Mouse (Mus musculus): ENCODE data around the gene Cygb.
"Not testable (repeated sequence)": the region's sequence is repeated elsewhere in the genome, so short reads cannot be mapped to it uniquely, and the experiment has no call there.

Cygb gene

GRCm38 (mm10) chr11:116674616-116675379 is 20.7 kb upstream of the Cygb start:
- DNase-seq = peak; percentile 93

GRCm38 (mm10) chr11:116673410-116673809 is 19.3 kb upstream of the Cygb start:
- no peak for DNase-seq

GRCm38 (mm10) chr11:116672595-116672994 is 18.5 kb upstream of the Cygb start:
- DNase-seq = no peak

GRCm38 (mm10) chr11:116671845-116672434 is 17.8 kb upstream of the Cygb start:
- no peak for DNase-seq

GRCm38 (mm10) chr11:116671112-116671844 is 17.2 kb upstream of the Cygb start:
- peak; percentile 98 for DNase-seq

GRCm38 (mm10) chr11:116670386-116670785 is 16.3 kb upstream of the Cygb start:
- no peak for DNase-seq

GRCm38 (mm10) chr11:116669787-116670365 is 15.8 kb upstream of the Cygb start:
- DNase-seq = no peak

GRCm38 (mm10) chr11:116669316-116669715 is 15.2 kb upstream of the Cygb start:
- DNase-seq = no peak

GRCm38 (mm10) chr11:116668839-116669238 is 14.7 kb upstream of the Cygb start:
- peak; percentile 47 for DNase-seq

- peak; percentile 60 for DNase-seq
Measured at GRCm38 (mm10) chr11:116668381-116668825, 14.3 kb upstream of the Cygb start.

- DNase-seq = no peak
Measured at GRCm38 (mm10) chr11:116667930-116668329, 13.8 kb upstream of the Cygb start.

- not testable (repeated sequence) for DNase-seq
Measured at GRCm38 (mm10) chr11:116667012-116667411, 12.9 kb upstream of the Cygb start.

- DNase-seq = peak; percentile 41
Measured at GRCm38 (mm10) chr11:116666566-116666965, 12.5 kb upstream of the Cygb start.

GRCm38 (mm10) chr11:116665289-116665688 is 11.2 kb upstream of the Cygb start:
- no peak for DNase-seq

GRCm38 (mm10) chr11:116661948-116662377 is 7.8 kb upstream of the Cygb start:
- DNase-seq = peak; percentile 60

GRCm38 (mm10) chr11:116661291-116661947 is 7.3 kb upstream of the Cygb start:
- peak; percentile 28 for DNase-seq

GRCm38 (mm10) chr11:116660181-116660580 is 6.1 kb upstream of the Cygb start:
- DNase-seq = no peak

GRCm38 (mm10) chr11:116659027-116659621 is 5.0 kb upstream of the Cygb start:
- peak; percentile 2 for DNase-seq

GRCm38 (mm10) chr11:116658238-116658637 is 4.1 kb upstream of the Cygb start:
- no peak for DNase-seq

GRCm38 (mm10) chr11:116657311-116658223 is 3.5 kb upstream of the Cygb start:
- peak; percentile 96 for DNase-seq
